Mouse (Mus musculus) midbrain, embryonic 15.5 days (tissue): ENCODE results near the gene Dnase1. TPM values are rescaled to one million over a fixed set of nuclear protein-coding genes. Genes with fewer than 3 reads are reported as not detected.

Experiments used
- microRNA-seq: library from miRNA; unstranded; fragments of <30 nt; microRNA quantifications from one replicate; pipeline ENCODE4, GENCODE M21; 2016
- polyA plus RNA-seq: library from polyadenylated mRNA; unstranded; fragments of >200 nt; fragmentation: Nextera tagmentation; extraction: Ambion mirVana; gene quantifications from 2 replicates; pipeline ENCODE4 v1.2.1, GENCODE M21; 2015

Gene Dnase1
- polyA plus RNA-seq, 1 experiment from 2014 or later = 8.6 TPM

Small RNA genes lying within 50 kb of the gene (microRNA-seq; reads per million reads assigned to microRNA genes)
- gene Gm23413 = not detected

Other genes starting within 250 kb of the Dnase1 start
- not detected in 2 replicates for gene Olfr15, start 206.1 kb upstream of the Dnase1 start, polyA plus RNA-seq
- gene Zfp174, start 189.7 kb upstream of the Dnase1 start, polyA plus RNA-seq = 3.0 and 3.6 TPM in 2 replicates
- gene Naa60, start 164.6 kb upstream of the Dnase1 start, polyA plus RNA-seq = 106 and 107 TPM in 2 replicates
- 19.0 and 19.2 TPM in 2 replicates for gene Zfp597, start 152.4 kb upstream of the Dnase1 start, polyA plus RNA-seq
- 1.0 and 2.9 TPM in 2 replicates for gene Gm20695, start 152.3 kb upstream of the Dnase1 start, polyA plus RNA-seq
- gene 1700037C18Rik, start 128.3 kb upstream of the Dnase1 start, polyA plus RNA-seq = 13.6 and 15.0 TPM in 2 replicates
- 37.1 and 39.5 TPM in 2 replicates for gene Cluap1, start 128.1 kb upstream of the Dnase1 start, polyA plus RNA-seq
- gene Nlrc3, start 60.3 kb upstream of the Dnase1 start, polyA plus RNA-seq = 1.0 TPM in 2 replicates
- 30.7 and 33.9 TPM in 2 replicates for gene Slx4, start 33.2 kb upstream of the Dnase1 start, polyA plus RNA-seq
- 49.1 and 54.3 TPM in 2 replicates for gene Trap1, start 40.9 kb downstream of the Dnase1 start, polyA plus RNA-seq
- gene Crebbp, start 177.1 kb downstream of the Dnase1 start, polyA plus RNA-seq = 40.9 and 41.4 TPM in 2 replicates